Comparison of ENCODE assay signal across 12 mouse cellular contexts in the genomic region with DNA sequence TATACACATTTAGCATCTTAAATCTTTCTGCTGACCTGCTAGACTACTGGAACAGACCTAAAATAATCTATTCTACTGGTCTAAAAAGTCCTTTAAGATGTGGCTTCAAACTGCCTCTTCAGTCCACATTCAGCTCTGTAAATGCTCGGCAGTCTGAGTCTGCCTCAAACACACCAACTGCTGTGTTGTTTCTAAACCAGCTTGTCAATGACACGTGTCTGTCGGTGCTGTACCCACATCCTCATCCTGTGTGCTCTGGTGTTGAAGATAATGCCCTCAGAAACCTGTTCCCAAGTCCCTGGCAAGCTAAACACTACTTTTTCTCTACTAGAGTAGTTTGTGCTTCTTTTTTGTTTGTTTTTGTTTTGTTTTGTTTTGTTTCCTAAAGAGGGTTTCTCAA. TPM values are rescaled to one million over a fixed set of nuclear protein-coding genes. Genes with fewer than 3 reads are reported as not detected.
A peak's percentile ranks its signal among the peaks of the same experiment; 100 is the strongest.
DNase-seq lines count a peak whose midpoint lies in the region; ATAC-seq lines count a peak whose summit lies in the region.
"Had no signal": no experiment of that assay in that cellular context is flagged by ENCODE, and none has a peak within 500 bp of the region (broad histone marks: within the 10 kb centered on the region; RNA-seq: fewer than 3 reads in every experiment).

No protein-coding gene starts in this region.

- peak; percentile 83 for DNase-seq in MEL-GATA-1-ER (ENCODE audit: extremely low read depth, low read depth)
- peak; percentile 71 for DNase-seq in thymus, postnatal 14 days
- no peak for DNase-seq in adrenal gland, adult (ENCODE audit: inconsistent age in 2 of 2, low spot score in 1 of 2)
- DNase-seq in c-Kit-positive CD71-positive TER-119-positive erythroid progenitor cells, embryonic 14.5 days (ENCODE audit: low spot score): no peak
- no peak for DNase-seq in embryo, embryonic 10.5 days (ENCODE audit: low spot score)
- DNase-seq in retina, embryonic 14.5 days (ENCODE audit: low spot score): no peak
- DNase-seq: adrenal gland, postnatal 10 days; heart, adult 11 months; heart, postnatal 4 days; kidney, adult 2 months had no signal

- ATAC-seq in inflammation-experienced regulatory T-cells, adult 6 months: peak; percentile 95
- ATAC-seq in megakaryocyte progenitor cell, adult 5-6 weeks (replicated peaks; ENCODE audit: poor library complexity): peak; percentile 91

RNA-seq across cellular contexts. Expression of gene Mbnl1, which starts 58.9 kb away (rescaled TPM):
- 100 to 1,000 TPM; 763 to 996 (median 829) TPM for polyA plus RNA-seq in inflammation-experienced regulatory T-cells, adult 6 months (2017; shearing (Covaris generic))
- 542 and 611 TPM in 2 replicates for total RNA-seq in megakaryocyte progenitor cell, adult 5-6 weeks (2015)
- total RNA-seq in megakaryocyte progenitor cell, adult 5-6 weeks (2017): 545 and 581 TPM in 2 replicates

Comparison
In these comparisons a context has a peak if more than half of its experiments do, and no peak if none do; other contexts are left out.
1. DNase-seq: peak in MEL-GATA-1-ER (single experiment) and thymus, postnatal 14 days (single experiment); none in adrenal gland, adult (0 of 2), c-Kit-positive CD71-positive TER-119-positive erythroid progenitor cells, embryonic 14.5 days (single experiment), embryo, embryonic 10.5 days (single experiment) and retina, embryonic 14.5 days (single experiment).